In genomic region chr9:34995660-34996378, GRCm38 (mm10) we compare ENCODE assay signal across 7 mouse cellular contexts.
A peak's percentile ranks its signal among the peaks of the same experiment; 100 is the strongest.
DNase-seq lines count a peak whose midpoint lies in the region; ATAC-seq lines count a peak whose summit lies in the region.

No protein-coding gene starts in this region.

- H3K4me1 ChIP-seq in hindbrain, embryonic 14.5 days (replicated peaks; ENCODE audit: control insufficient read depth, insufficient read depth, low read length), result peaks cover 12% of the 10 kb centered on the region
- H3K4me1 ChIP-seq in midbrain, embryonic 12.5 days, result peaks cover 22% of the 10 kb centered on the region

- H3K27ac ChIP-seq in hindbrain, embryonic 14.5 days, result 0 out of 2 replicates have a peak overlapping the region, but pooled peaks have one; percentile 22
- H3K27ac ChIP-seq in midbrain, embryonic 12.5 days (replicated peaks), result no peak overlapping the region; the same call in 1 of the 2 replicates

- peak; percentile 88 for ATAC-seq in CD4-positive, CD25-positive, alpha-beta regulatory T cell, adult 4 months
- peak; percentile 69; the same call in 1 of the 2 replicates for ATAC-seq in hindbrain, embryonic 14.5 days (ENCODE audit: low FRiP score)
- peak; percentile 83 for ATAC-seq in midbrain, embryonic 12.5 days (ENCODE audit: low FRiP score, low read depth)

- no peak overlapping the region for H3K9ac ChIP-seq in hindbrain, embryonic 14.5 days
- no peak overlapping the region for H3K9ac ChIP-seq in midbrain, embryonic 12.5 days (replicated peaks)

- WGBS in hindbrain, embryonic 14.5 days, result 37% methylated on average over 15 of the region's 15 CpGs
- WGBS in midbrain, embryonic 12.5 days, result 39% methylated on average over 15 of the region's 15 CpGs

- no peak overlapping the region for H3K4me3 ChIP-seq in hindbrain, embryonic 14.5 days (replicated peaks; ENCODE audit: low read length)
- no peak overlapping the region for H3K4me3 ChIP-seq in midbrain, embryonic 12.5 days

- H3K27me3 ChIP-seq in hindbrain, embryonic 14.5 days (ENCODE audit: control insufficient read depth, insufficient read depth, low read length), result no peaks in the 10 kb centered on the region
- no peaks in the 10 kb centered on the region for H3K27me3 ChIP-seq in midbrain, embryonic 12.5 days

- peak; percentile 79 for DNase-seq in R1 (ENCODE audit: low read depth, low spot score)
- DNase-seq in hindbrain, embryonic 14.5 days (ENCODE audit: low spot score), result no peak
- DNase-seq in gastrocnemius, postnatal 14 days, result no peak
- DNase-seq in heart, adult 9 months (ENCODE audit: low spot score in 2 of 2), result no peak
- no peak for DNase-seq in embryo, embryonic 10.5 days (ENCODE audit: low spot score)

- intact Hi-C loops in gastrocnemius, postnatal 14 days (cut with DNase I; ENCODE audit: low total_unique reads), result no loop called here

- no peaks in the 10 kb centered on the region for H3K36me3 ChIP-seq in hindbrain, embryonic 14.5 days (replicated peaks; ENCODE audit: control insufficient read depth, insufficient read depth)
- no peaks in the 10 kb centered on the region for H3K36me3 ChIP-seq in midbrain, embryonic 12.5 days

- H3K9me3 ChIP-seq in hindbrain, embryonic 14.5 days (ENCODE audit: control insufficient read depth, low read length), result no peaks in the 10 kb centered on the region
- H3K9me3 ChIP-seq in midbrain, embryonic 12.5 days, result no peaks in the 10 kb centered on the region

- no peak overlapping the region for H3K4me2 ChIP-seq in hindbrain, embryonic 14.5 days (replicated peaks)
- 0 out of 2 replicates have a peak overlapping the region, but pooled peaks have one; percentile 19 for H3K4me2 ChIP-seq in midbrain, embryonic 12.5 days (replicated peaks)
